Mouse (Mus musculus): ENCODE measurements around the gene Krtap31-1.
"Not testable (repeated sequence)": the region's sequence is repeated elsewhere in the genome, so short reads cannot be mapped to it uniquely, and the experiment has no call there.

Krtap31-1 gene

GRCm38 (mm10) chr11:99907620-99908019 lies at the start of gene Krtap31-1:
Gene Krtap31-1, plus strand, starts transcription at chr11:99907920.
- DNase-seq (ENCODE audit: low read depth, low spot score), result no peak

GRCm38 (mm10) chr11:99858761-99859160 lies 49.0 kb upstream of the Krtap31-1 start:
- no peak for DNase-seq (ENCODE audit: low read depth, low spot score)

- not testable (repeated sequence) for DNase-seq (ENCODE audit: low read depth, low spot score)
Observed at GRCm38 (mm10) chr11:99864176-99864575, 43.5 kb upstream of the Krtap31-1 start, which contains the start of gene Gm11559. Gene Gm11559, plus strand, starts transcription at chr11:99864476.

- DNase-seq (ENCODE audit: low read depth, low spot score), result not testable (repeated sequence)
Observed at GRCm38 (mm10) chr11:99873089-99873488, 34.6 kb upstream of the Krtap31-1 start, which contains the start of gene Krtap9-1. Gene Krtap9-1, plus strand, starts transcription at chr11:99873389.

DNA sequence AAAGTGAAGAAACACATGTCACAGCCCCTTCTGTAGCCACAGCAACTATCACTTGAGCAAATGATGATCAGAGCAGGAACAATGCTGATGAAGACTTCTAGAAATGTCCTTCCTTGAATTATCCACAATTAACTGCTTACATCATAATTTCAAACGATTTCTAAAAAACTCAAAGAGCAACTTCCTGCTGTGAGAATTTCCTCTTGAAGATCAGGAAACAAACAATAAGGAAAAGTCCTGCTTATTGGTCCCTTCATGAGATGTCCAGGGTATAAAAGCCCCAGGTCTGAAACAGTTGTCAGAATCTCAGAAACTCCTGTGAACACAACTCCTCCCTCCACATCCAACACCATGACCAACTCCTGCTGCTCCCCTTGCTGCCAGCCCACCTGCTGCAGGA lies 28.8 kb upstream of the Krtap31-1 start, which contains the start of gene Gm11567:
Gene Gm11567 (plus strand): TSS at position 301 of the 400 bp plus-strand sequence.
- not testable (repeated sequence) for DNase-seq (ENCODE audit: low read depth, low spot score)

GRCm38 (mm10) chr11:99914451-99914850 lies 6.7 kb downstream of the Krtap31-1 start, which contains the start of gene Gm11565:
Gene Gm11565, plus strand, starts transcription at chr11:99914751.
- no peak for DNase-seq (ENCODE audit: low read depth, low spot score)

GRCm38 (mm10) chr11:99935991-99936390 lies 28.3 kb downstream of the Krtap31-1 start, which contains the start of gene Krtap31-2:
Gene Krtap31-2, plus strand, starts transcription at chr11:99936291.
- no peak for DNase-seq (ENCODE audit: low read depth, low spot score)

DNA sequence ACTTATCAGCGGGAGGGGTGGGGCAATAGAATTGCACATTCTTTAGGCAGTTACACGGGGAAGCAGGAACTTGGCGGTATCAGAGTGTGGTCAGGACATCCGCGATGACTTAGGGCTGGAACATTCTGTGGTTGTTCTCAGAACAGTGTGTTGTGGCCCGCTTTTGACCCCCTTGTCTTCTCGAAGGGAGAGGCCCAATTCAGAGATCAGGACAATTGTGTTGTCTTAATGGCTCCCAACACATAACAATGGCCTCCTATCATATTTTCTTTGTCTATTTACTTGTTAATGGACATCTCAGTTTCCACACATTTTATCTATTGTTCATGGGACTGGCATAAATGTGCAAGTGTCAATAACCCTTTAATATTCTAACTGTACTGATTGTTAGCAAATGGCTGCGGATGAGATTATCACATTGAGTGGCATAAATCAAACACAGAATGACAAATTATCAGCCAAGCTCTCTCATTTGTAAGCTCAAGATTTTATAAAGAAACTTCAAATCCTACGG lies 30.1 kb downstream of the Krtap31-1 start:
- no peak for DNase-seq (ENCODE audit: low read depth, low spot score)

- DNase-seq (ENCODE audit: low read depth, low spot score), result no peak
Observed at GRCm38 (mm10) chr11:99948175-99948574, 40.5 kb downstream of the Krtap31-1 start, which contains the start of gene Krtap9-5. Gene Krtap9-5, plus strand, starts transcription at chr11:99948475.
